Mouse (Mus musculus) lung, postnatal 14 days (tissue): ENCODE results near the gene Hdac4.

ENCODE experiments used
- DNase-seq: peaks from one replicate; pipeline ENCODE4 v3.0.0; 2021

The Hdac4 gene

DNA sequence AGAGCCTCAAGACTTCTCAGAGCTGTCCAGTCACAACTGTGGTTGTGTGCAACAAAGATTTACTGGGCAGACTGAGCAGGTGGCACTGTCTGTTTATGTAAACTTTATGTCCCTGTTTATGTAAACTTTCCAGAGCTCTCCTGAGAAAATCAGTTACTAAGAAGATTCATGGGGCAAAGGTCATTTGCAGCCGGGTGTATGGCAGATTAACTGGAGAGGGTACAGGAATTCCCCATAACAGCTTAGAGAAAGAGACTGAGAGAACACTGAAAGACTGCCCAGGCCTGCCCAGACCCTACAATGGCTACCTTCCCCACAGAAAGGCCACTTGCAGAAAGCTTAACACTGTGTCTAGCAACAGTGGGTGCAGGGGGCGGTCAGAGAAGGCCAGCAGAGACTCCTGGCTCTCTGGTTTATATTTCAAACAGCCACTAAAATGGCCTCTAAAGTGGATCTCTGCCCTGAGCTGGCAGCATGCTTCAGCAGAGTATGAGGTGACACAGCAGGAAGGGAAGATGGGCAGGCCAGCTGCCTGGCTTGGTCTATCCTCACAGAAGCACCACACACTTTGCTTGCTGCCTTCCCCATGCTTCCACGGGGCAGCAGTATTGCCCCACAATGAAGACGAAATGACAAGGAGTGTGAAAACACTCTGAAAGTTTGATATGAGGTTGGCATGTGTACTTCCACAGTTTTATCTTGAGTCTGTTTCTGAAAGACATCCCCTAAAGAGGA, 179.4 kb downstream of the Hdac4 start:
- DNase-seq = peak; percentile 15

DNA sequence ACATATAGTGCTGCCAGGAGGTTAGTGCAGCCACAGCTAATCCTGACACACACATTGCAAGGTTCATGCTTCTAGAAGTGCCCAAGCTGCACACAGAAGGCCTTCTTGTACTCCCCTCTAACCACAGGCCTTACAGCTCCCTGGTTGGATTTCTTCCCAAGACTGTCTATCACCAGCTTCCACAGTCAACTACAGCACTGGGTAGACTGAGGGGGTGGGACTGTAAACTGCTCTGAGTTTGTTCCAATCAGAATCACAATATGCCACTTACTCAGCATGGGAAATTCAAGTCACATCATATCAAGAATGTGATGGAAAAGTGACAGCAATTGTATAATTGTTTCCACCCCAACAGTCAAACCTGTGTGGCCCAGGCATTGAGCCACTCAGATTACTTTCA, 180.2 kb downstream of the Hdac4 start:
- no peak for DNase-seq

DNA sequence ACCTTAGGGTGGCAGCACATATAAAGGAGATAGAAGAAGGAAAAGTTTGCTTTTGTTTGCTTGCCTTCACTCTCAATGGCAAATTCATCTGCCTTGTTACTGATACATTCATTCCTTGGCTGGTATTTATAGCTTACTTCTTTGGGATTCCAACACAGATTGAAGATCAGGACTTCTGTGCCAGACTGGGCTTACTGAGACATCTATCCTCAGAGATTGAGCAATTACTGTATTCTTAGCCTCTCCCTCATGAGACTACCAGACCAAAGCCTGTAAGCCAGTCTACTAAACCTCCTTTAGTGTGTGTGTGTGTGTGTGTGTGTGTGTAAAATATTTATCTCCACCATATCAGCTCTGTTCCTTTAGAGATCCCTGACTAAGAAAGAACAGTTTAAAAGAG, 181.0 kb downstream of the Hdac4 start:
- no peak for DNase-seq

DNA sequence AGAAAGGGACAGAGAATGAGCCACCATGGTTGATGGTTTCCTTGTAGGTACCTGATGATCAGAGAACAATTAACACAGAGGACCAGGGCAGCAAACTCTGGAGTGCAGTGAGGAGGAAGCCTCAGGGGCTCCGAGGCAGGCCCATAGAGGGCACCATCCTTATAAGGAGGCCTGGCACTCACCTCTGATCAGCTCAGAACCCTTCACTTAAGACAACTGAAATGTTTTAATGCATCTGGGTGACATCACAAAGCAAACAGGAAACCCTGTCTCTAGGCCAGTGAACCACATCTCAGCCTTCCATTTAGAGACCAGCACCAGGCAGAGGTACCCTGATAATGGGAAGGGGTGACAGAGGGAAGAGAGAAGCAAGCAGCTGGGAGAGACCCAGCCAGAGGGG, 188.8 kb downstream of the Hdac4 start:
- DNase-seq = no peak

DNA sequence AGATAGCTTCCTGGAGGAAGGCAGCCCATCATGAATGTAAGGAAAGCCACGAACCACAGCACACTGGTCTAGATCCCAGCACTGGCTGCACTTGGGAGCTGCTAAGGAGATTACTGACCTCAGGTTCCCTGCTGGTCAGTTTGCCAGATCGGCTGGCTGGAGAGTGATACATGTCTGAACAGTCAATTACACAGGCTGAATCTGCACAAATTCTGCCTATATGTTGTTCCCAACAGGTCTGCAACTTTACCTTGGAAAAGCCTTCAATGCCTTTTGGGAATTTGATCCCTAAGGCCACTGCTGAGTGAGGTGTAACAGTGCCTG, 189.9 kb downstream of the Hdac4 start:
- no peak for DNase-seq

DNA sequence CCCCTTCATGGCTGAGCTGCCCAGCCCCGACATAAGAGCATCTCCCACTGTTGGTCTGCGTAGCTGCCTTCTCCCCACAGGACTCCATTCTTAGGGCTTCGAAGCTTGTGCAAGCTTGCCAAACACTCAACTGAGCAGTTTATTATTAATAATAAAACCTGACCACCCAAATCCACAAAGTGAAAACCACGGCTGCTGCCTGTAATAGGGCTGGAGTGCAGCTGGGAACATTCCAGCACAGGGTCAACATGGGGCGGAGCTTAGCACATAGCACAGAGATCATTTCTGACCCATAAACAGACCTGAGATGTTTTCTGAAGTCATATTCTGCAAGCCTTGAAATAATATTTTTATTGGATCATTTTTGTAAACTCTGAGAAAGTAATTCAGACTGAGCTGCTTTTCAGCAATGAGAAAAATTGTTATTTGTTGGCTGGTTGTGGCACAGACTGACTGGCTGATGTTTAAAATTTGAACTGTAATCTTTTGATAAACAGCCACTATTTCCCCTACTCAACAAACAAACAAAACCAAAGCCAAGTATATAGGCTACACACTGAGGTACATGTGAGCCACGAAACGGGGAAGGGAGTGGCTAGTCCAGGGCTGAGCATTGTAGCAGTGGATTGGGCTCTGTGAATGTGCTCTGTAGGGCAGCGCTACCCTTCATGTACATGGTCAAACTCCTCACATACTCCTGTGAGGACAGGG, 190.4 kb downstream of the Hdac4 start:
- DNase-seq = peak; percentile 41

DNA sequence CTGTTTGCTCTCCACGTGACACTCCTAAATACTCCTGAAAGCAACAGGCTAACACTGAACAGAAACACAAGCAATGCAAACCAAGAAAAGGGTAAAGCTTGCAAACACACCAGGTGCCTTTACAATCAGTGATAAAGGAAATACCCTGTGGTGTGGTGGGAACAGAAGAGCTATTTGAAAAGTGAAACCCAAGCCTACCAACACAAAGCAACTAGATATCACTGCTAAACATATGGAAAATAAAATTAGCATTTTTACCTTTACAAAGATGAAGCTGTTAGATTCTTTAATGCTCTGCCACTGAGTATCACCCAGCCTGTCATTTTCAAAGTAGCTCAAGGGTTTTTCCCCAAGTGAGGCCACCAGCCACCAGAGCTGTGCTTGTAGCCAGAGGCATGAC, 191.4 kb downstream of the Hdac4 start:
- no peak for DNase-seq

DNA sequence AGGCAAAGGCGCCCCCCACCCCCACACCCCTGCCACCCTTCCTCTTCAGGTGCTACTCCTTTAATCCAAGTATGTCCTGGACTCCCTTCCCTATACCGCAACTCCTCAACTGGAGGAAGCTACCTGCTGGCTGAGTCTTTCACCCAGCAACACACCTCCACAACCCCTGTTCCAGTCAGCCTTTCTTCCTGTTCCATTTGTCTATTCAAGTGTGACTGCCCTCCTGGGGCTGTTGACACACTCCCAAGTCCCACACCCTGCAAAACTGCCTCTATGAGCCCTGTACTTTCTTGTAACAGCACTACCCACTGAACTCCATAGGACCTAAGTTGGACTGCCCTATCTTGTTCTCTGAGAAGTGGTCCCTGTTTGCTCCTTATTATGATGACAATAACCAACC, 195.3 kb downstream of the Hdac4 start:
- no peak for DNase-seq

DNA sequence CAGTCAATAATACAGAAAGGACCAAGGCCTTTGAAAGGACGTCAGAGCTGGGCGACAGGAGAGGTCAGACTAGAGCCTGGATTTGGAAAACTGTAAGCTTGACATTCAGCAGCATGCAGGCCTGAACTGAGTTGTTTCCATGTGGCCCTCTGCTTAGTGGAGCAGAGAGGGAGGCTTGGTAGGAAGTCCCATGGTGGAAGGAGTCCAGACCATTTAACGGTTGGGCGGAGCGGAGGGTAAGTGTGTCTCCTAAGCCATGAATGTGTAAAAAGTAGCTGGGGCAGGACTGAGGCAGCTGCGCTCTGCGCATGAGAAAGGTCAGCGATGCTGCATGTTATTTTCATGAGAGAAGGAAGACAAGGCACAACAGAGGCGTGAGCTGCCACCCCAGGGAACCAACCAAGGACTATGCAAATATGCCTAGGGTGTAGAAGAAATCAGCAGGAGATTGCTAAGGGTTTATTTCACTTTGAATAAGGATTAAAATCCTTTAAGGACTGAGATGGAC, 201.8 kb downstream of the Hdac4 start:
- DNase-seq = no peak

DNA sequence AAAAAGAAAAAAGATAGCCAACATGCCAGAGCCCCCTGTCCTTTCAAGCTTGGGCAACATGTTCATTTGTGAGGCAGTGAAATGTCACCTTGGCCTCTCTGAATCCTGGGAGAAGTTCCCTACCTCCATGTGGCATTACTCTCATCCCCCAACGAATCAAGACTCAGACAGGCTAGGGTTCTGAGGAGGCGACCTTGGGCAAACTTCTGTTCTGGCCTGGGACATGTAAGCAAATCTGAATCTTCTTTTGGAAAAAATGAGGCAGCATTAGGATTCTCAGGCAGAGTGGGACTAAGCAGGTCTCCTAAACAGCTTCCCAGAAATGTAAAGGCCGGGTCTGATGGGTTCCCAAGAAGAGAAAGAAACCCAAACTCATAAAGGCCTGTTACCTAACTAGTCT, 202.8 kb downstream of the Hdac4 start:
- no peak for DNase-seq

DNA sequence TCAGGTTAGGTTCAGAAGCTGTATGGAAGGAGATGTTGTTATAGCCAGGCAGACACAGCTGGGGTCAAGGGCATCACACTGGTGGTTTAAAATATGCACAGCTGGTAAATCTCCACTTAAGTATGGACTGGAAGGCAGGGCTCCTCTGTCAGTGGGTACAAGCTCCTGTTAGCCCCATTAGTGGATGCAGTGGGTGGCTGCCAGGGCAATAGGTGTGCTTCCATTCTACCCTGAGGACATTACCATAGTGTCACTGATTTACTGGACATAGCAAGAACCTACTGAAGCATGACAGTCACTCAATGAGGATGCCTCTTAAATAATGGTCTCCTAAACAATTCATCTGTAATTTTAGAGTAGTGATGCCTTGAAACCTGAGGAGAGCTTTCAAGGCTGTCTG, 203.9 kb downstream of the Hdac4 start:
- no peak for DNase-seq

DNA sequence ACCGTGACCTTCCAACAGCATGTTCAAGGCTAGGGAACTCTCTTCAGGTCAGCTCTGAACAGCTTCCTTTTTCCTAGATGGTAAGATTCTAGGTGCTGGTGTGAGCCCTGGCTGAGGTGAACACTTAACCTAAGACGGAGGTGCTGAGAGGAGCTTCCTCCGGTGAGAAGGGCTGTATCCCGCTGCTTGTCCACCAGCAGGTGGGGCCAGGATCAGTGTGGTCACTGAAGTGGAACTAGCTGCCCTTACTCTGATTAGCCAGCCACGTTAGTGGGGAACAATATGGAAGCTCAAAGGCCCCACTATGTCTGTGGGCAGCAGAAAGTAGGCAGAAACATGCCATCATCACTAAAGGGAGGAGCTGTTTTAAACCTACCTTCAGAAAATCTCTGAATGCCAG, 204.6 kb downstream of the Hdac4 start:
- peak; percentile 9 for DNase-seq

DNA sequence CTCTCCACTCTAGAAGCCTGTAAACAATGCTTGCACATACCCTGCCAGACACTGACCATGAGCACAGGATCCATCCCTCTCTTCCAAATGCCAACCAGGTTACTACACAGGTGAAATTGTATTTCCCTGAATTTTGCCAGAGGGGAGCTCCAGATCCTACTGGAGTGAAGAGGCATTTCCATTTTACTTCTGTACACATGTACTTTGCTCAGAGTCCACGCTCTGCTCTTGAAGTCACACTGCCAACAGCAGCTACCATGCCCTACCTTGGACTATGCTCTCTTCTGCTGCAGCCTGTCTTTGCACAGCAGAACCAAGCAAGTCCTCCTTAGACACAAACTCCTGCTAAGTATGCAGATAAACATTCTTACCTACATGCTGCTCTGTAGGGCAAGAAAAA, 206.6 kb downstream of the Hdac4 start:
- DNase-seq = no peak

DNA sequence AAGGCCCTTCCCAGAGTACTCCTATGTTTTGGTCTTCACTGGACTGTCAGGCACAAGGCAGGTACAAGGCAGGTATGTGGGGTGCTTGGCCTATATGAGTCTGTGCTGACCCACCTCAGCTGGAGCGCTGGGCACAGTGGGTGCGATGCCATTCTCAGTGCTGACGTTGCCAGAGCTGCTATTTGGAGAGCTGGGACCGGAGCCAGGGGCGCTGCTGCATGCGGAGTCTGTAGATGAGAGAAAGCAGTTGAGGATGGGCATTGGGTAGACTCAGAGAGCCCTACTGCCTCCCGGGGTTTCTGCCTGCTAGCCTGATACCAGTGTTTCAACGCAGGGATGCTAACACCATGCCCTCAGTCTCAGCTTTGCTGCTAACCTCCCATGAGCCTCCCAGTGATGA, 208.1 kb downstream of the Hdac4 start:
- DNase-seq = no peak

DNA sequence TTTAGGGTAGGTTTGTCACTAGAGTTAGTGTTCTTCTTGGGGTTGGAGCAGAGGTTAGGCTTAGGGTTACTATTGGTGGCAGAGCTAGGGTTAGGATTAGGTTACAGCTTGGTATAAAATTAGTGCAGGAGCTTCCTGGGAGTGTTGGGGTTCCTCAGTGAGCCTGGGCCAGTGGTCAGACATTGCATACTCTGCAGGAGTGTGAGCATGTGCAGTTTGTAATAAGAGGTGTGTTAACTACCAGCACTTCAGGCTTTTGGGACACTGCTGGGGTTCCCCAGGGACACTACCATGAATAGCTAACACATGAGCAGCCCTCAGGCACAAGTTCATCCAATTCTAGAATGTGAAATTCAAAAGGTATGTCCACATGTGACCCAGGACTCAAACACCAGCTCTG, 209.7 kb downstream of the Hdac4 start:
- no peak for DNase-seq

DNA sequence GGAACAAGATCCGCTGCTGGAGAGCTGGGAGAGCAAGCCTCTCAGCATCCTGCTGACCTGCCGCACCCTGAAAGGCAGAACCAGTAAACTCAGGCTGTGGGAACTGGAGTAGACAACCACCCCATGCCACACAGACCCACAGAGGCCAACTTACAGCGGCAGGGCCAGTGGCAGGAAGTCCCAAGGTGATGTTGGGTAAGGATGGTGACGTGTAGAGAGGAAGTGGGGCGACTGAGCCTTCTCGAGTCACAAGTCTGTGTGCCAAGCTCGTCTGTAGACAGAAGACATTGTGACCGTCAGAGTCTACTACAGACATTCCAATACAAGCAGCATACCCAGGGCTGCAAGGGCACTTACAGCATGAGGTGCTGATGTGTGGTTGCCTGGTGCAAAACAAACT, 211.0 kb downstream of the Hdac4 start:
- peak; percentile 19 for DNase-seq

DNA sequence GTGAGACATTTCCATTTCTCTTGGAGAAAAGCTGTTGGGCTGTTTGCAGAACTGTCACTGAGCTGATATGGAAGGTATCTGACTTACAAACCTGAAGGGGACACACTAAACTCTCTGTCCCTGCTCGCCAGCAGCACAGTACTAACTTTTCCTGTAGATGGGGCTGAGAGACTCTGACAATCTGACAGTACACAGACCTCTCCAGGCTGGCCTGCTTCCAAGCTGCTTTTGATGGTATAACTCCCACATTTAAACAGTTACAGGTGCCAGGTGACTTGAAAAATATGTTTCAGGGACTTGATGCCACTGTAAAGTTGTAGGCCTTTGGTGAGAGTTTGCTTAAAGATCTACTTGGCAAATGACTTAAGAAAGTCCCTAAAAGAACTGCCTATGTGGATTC, 214.1 kb downstream of the Hdac4 start:
- DNase-seq = no peak

DNA sequence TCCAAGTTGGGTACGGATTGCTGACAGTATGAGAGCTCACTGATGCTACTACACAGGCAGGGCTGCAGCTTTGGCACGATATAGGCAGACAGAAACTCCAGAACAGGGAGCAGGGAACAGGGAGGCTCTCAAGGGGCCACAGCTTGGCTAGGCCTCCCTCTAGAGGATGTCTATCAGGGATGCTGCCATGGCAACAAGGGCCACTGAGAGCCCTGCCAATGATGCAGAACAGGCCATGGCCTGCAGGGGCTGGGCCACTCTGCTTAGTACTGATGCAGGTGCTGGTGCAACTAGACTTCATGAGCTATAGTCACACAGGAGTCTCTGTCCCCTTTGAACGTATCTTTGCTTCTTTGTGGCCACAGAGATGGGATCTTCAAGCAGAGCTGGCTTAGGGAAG, 217.1 kb downstream of the Hdac4 start:
- no peak for DNase-seq

DNA sequence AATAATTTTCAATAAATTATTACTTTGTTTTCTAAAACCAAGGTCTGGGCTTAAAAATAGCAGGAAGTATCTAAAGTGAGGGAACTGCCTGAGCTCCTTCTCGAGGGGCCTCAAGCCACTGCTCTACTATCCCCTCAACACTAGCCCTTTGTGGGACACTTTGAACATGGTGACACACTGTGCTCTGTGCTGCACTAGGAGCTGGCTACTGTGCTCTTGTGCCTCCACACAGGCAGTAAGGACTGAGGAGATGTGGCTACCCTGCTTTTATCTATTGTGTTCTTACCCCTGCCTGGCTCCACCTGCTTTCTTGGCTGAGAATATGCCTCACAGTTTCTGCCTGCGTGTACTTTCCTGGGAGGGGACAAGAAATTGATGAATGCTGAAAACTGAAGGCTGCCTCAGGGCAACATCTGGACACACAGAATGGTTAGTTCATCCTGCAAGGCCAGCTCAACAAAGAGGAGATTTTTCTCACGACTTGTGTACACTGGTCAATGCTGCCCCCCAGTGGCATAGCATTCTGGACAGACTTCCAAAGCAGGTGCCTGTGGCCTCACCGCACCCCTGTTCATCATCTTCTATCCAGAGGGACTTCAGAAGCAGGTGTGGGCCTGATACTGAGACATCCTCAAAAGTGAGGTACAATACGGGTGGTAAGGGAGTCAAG, 226.7 kb downstream of the Hdac4 start:
- peak; percentile 70 for DNase-seq

DNA sequence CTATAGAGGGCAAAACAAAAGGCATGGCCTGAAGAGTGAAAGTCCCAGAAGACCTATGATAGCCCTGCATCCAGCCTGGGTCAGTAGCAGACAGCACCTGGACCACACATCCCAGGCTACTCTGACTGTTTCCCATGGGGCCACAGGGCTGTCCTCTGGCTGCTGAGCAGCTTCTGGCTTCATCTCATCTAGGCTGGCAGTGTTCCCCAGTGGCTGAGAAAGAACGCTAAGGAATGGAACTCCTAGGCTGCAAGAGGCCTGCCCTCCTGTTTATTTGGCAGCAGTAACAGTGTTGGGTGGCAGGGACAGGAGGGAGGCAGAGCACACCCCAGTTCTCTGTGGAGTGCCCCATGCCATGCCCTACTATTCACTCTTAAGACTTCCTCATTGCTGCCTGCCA, 228.5 kb downstream of the Hdac4 start:
- DNase-seq = no peak

DNA sequence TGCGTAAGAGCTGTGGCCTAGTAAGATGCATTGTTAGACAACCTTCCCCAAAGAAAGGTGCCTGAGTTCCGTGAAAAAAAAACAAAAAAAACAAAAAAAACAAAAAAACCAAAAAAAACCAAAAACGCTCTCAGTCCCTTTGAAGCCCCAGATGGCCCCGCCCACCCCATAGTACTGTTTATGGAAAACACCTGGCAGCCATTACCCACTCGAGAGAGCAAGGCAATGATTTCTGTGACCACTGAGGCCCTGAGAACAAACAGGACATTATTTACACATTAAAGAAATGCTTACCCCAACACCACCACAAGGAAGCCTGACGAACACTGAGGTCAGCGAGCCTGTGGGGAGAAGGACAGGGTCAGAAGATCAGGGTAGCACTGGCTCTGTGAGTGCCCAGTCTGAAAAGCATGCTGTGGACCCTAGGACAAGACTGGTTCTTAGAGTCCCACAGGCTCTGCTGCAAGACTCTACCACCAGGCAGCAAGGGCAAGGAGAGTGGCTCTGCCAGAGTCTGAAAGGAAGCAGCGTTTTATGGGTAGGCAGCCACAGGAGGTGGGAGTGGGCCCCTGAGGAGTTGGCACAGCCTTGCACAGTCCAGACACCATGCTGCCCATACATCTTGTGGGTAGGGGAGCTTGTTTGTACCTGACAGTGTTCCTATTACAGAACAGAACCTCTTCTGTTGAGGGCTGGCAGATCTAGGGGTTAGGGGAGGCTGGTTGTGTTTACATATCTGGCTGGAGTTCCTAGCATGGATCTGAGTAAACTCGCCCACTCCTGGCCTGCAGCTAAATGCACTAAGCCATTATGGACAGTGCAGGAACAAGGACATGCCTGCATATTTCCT, 230.8 kb downstream of the Hdac4 start:
- DNase-seq = no peak

DNA sequence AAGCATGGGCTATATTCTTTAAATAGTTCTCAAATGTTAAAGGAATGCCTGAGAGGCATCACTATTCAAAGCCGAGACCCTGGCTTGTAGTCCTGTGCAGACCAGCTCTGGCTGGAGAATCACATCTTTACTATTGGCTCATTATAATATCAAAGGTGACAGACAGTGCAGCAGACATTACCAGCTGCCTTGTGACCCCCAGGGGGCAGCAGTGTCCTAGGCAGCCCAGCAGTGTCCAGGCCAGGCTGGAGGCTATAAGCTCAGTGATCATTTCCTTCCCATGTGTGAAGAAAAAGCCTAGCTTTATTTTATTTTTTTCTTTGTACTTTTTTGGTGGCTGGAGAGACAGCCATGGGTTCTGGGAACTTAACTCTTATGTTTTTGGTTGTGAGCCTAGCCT, 233.2 kb downstream of the Hdac4 start:
- peak; percentile 76 for DNase-seq

DNA sequence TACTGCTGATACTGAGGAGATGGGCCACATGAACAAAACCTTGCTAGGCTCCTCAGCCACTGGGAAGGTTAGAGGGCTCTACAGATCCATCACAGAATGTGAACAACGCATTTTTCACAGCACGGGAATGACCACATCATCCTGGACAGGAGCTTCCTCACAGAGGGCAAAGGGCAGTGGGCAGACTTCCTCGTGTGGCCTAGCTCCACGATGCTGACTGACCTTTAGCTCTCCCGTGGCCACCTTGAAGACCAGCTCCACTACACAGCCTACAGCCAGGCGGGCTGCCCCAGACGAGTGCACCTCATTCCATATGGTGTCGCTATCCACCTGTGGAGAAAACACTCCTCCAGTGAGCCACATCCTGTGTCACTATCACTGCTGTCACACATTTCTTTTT, 234.3 kb downstream of the Hdac4 start:
- no peak for DNase-seq
